Mouse (Mus musculus) left cerebral cortex, adult 2 months (tissue): ENCODE measurements around the gene Bhlhe40. TPM values are rescaled to one million over a fixed set of nuclear protein-coding genes. Genes with fewer than 3 reads are reported as not detected.

ENCODE experiments used
- DNase-seq, 2 experiments: peaks; one replicate each; pipeline ENCODE4 v3.0.0; 2021 to 2022; ENCODE audit warnings: low spot score in 2 of 2, mixed read lengths in 1 of 2; ENCODE audit errors: extremely low spot score in 1 of 2
- H3K27ac ChIP-seq: fragments of 200-600 bp; 2 replicates; pipeline ENCODE4 v1.8.1; 2022
- H3K4me3 ChIP-seq: fragments of 200-600 bp; 2 replicates; pipeline ENCODE4 v1.8.1; 2022
- CTCF ChIP-seq: fragments of 200-600 bp; IDR thresholded peaks from 2 replicates; pipeline ENCODE4 v1.8.1; 2022; ENCODE audit warnings: antibody characterized with exemption, mild to moderate bottlenecking, moderate library complexity
- intact Hi-C: fragments of 180-260 bp; cut with DNase I; formaldehyde crosslinking; loops from one replicate; pipeline ENCODE4 v1.15.1; 2025
- total RNA-seq, 2 experiments: library from RNA; stranded (reverse); gene quantifications; 2 replicates each; pipeline ENCODE4 v1.2.3; 2021

The Bhlhe40 gene
- total RNA-seq, 2 experiments from 2014 or later, result 127 to 159 TPM

GRCm38 (mm10) chr6:108680503-108680902 is 20.1 kb downstream of the Bhlhe40 start:
- intact Hi-C loops, result no loop called here
- no peak for TF ChIP-seq CTCF
- no peak for DNase-seq
- Histone ChIP-seq H3K4me3 (no peak overlapping the region), H3K27ac (no peak overlapping the region)

- no peak for TF ChIP-seq CTCF
- intact Hi-C loops, result no loop called here
- DNase-seq, result no peak
- Histone ChIP-seq H3K4me3 (no peak overlapping the region), H3K27ac (no peak overlapping the region)
Observed at GRCm38 (mm10) chr6:108681084-108681483, 20.7 kb downstream of the Bhlhe40 start.

- TF ChIP-seq CTCF, result no peak
- H3K27ac ChIP-seq, result no peak overlapping the region
- DNase-seq, result no peak
- H3K4me3 ChIP-seq, result no peak overlapping the region
- intact Hi-C loops, result no loop called here
Observed at GRCm38 (mm10) chr6:108683140-108683539, 22.7 kb downstream of the Bhlhe40 start.

GRCm38 (mm10) chr6:108684430-108684829 is 24.0 kb downstream of the Bhlhe40 start:
- no peak for DNase-seq
- intact Hi-C loops, result no loop called here
- no peak for TF ChIP-seq CTCF

GRCm38 (mm10) chr6:108685758-108686355 is 25.4 kb downstream of the Bhlhe40 start:
- no peak for DNase-seq

More at GRCm38 (mm10) chr6:108684430-108684829, 24.0 kb downstream of the Bhlhe40 start:
- Histone ChIP-seq H3K27ac (no peak overlapping the region), H3K4me3 (no peak overlapping the region)

GRCm38 (mm10) chr6:108686930-108687329 is 26.5 kb downstream of the Bhlhe40 start:
- Histone ChIP-seq H3K4me3 (no peak overlapping the region), H3K27ac (no peak overlapping the region)
- intact Hi-C loops, result no loop called here
- TF ChIP-seq CTCF, result no peak
- DNase-seq, result no peak

More at GRCm38 (mm10) chr6:108685758-108686355, 25.4 kb downstream of the Bhlhe40 start:
- intact Hi-C loops, result no loop called here
- TF ChIP-seq CTCF, result no peak
- Histone ChIP-seq H3K27ac (no peak overlapping the region), H3K4me3 (no peak overlapping the region)

GRCm38 (mm10) chr6:108688344-108688743 is 27.9 kb downstream of the Bhlhe40 start:
- DNase-seq, result no peak
- intact Hi-C loops, result no loop called here
- no peak for TF ChIP-seq CTCF

GRCm38 (mm10) chr6:108692986-108693385 is 32.6 kb downstream of the Bhlhe40 start:
- Histone ChIP-seq H3K4me3 (no peak overlapping the region), H3K27ac (no peak overlapping the region)
- intact Hi-C loops, result no loop called here
- no peak for TF ChIP-seq CTCF
- no peak for DNase-seq

More at GRCm38 (mm10) chr6:108688344-108688743, 27.9 kb downstream of the Bhlhe40 start:
- Histone ChIP-seq H3K27ac (no peak overlapping the region), H3K4me3 (no peak overlapping the region)

GRCm38 (mm10) chr6:108694965-108695724 is 34.7 kb downstream of the Bhlhe40 start:
- TF ChIP-seq CTCF, result no peak

GRCm38 (mm10) chr6:108695844-108696821 is 35.7 kb downstream of the Bhlhe40 start:
- no peak for TF ChIP-seq CTCF
- Histone ChIP-seq H3K4me3 (no peak overlapping the region), H3K27ac (no peak overlapping the region)
- no peak for DNase-seq
- intact Hi-C loops, result no loop called here

More at GRCm38 (mm10) chr6:108694965-108695724, 34.7 kb downstream of the Bhlhe40 start:
- intact Hi-C loops, result no loop called here
- H3K27ac ChIP-seq, result no peak overlapping the region
- no peak for DNase-seq
- no peak overlapping the region for H3K4me3 ChIP-seq

- H3K4me3 ChIP-seq, result no peak overlapping the region
- no peak for DNase-seq
- no peak overlapping the region for H3K27ac ChIP-seq
- intact Hi-C loops, result no loop called here
- no peak for TF ChIP-seq CTCF
Observed at GRCm38 (mm10) chr6:108696822-108697202, 36.4 kb downstream of the Bhlhe40 start.
